Mouse (Mus musculus) heart, adult 2 months (tissue): ENCODE results near the gene 3110082I17Rik. TPM values are rescaled to one million over a fixed set of nuclear protein-coding genes. Genes with fewer than 3 reads are reported as not detected.

Experiments
- DNase-seq, 2 experiments: peaks; one replicate each; pipeline ENCODE4 v3.0.0; 2021
- H3K27ac ChIP-seq: fragments of 200-600 bp; 2 replicates; pipeline ENCODE4 v1.8.1; 2022
- H3K27me3 ChIP-seq: fragments of 200-500 bp; 2 replicates; pipeline ENCODE4 v1.6.1; 2012; ENCODE audit warnings: mild to moderate bottlenecking, low read length, inconsistent platforms, mixed read lengths; ENCODE audit not compliant: control insufficient read depth, insufficient read depth
- H3K36me3 ChIP-seq: fragments of 200-500 bp; 2 replicates; pipeline ENCODE4 v1.6.1; 2012; ENCODE audit warnings: low read length, inconsistent platforms; ENCODE audit not compliant: control insufficient read depth, insufficient read depth
- H3K4me1 ChIP-seq: fragments of 200-500 bp; 2 replicates; pipeline ENCODE4 v1.6.1; 2011; ENCODE audit warnings: low read length; ENCODE audit not compliant: control insufficient read depth, insufficient read depth
- H3K4me3 ChIP-seq: fragments of 200-600 bp; 2 replicates; pipeline ENCODE4 v1.8.1; 2022
- H3K79me2 ChIP-seq: fragments of 200-500 bp; replicated peaks from 2 replicates; pipeline ENCODE4 v1.6.1; 2012; ENCODE audit warnings: mild to moderate bottlenecking, inconsistent platforms, low read length, moderate library complexity, mixed read lengths; ENCODE audit not compliant: control insufficient read depth, insufficient read depth
- H3K9ac ChIP-seq: fragments of 200-500 bp; 2 replicates; pipeline ENCODE4 v1.6.1; 2012; ENCODE audit warnings: low read depth, mild to moderate bottlenecking, control low read depth, inconsistent platforms, low read length, mixed read lengths
- CTCF ChIP-seq: fragments of 200-600 bp; IDR thresholded peaks from 2 replicates; pipeline ENCODE4 v1.8.1; 2022; ENCODE audit warnings: antibody characterized with exemption, mild to moderate bottlenecking, moderate library complexity
- EP300 ChIP-seq: fragments of 200-500 bp; IDR thresholded peaks from 2 replicates; pipeline ENCODE4 v1.6.1; 2011; ENCODE audit warnings: low read depth, low read length, control low read depth; ENCODE audit not compliant: insufficient read depth
- POLR2A ChIP-seq: fragments of 200-500 bp; IDR thresholded peaks from 2 replicates; pipeline ENCODE4 v1.6.1; 2011; ENCODE audit warnings: mild to moderate bottlenecking, low read depth, low read length, control low read depth; ENCODE audit not compliant: insufficient read depth
- WGBS: fragments of 180-500 bp; shearing (Covaris S2); methylation state at CpG from one replicate; pipeline ENCODE4 v1.1.7; 2018; 5-methylcytosine and 5-hydroxymethylcytosine counted together
- intact Hi-C: fragments of 180-260 bp; cut with DNase I; formaldehyde crosslinking; loops from one replicate; pipeline ENCODE4 v1.15.1; 2025
- polyA plus RNA-seq: library from polyadenylated mRNA; depleted of rRNA; stranded (reverse); fragments of >200 nt; gene quantifications from 2 replicates; pipeline ENCODE4 v1.2.3, GENCODE M21; 2012
- total RNA-seq, 2 experiments: library from RNA; stranded (reverse); gene quantifications; 2 replicates each; pipeline ENCODE4 v1.2.3; 2021

Gene 3110082I17Rik
- total and polyA plus RNA-seq, 3 experiments, result 4.9 to 5.7 (median 5.6) TPM

GRCm38 (mm10) chr5:139449926-139450325 lies 10.4 kb downstream of the 3110082I17Rik start:
- H3K4me1 ChIP-seq, result no peaks in the 10 kb centered on the region
- DNase-seq, result no peak
- no peaks in the 10 kb centered on the region for H3K79me2 ChIP-seq
- H3K27ac ChIP-seq, result no peak overlapping the region
- H3K9ac ChIP-seq, result no peak overlapping the region
- no peaks in the 10 kb centered on the region for H3K27me3 ChIP-seq
- TF ChIP-seq EP300, result no peak
- TF ChIP-seq POLR2A, result no peak
- TF ChIP-seq CTCF, result no peak
- intact Hi-C loops, result no loop called here
- 56% methylated on average over 4 of the region's 4 CpGs for WGBS
- no peak overlapping the region for H3K4me3 ChIP-seq
- no peaks in the 10 kb centered on the region for H3K36me3 ChIP-seq

- Histone ChIP-seq H3K9ac (no peak overlapping the region), H3K36me3 (no peaks in the 10 kb centered on the region), H3K4me1 (no peaks in the 10 kb centered on the region), H3K79me2 (no peaks in the 10 kb centered on the region), H3K4me3 (no peak overlapping the region), H3K27ac (no peak overlapping the region), H3K27me3 (no peaks in the 10 kb centered on the region)
- peak in 1 of 2 experiments; percentile 49 for DNase-seq
- intact Hi-C loops, result no loop called here
- TF ChIP-seq EP300 (no peak), POLR2A (no peak), CTCF (no peak)
- WGBS, result 36% methylated on average over 5 of the region's 5 CpGs
These were observed 11.1 kb downstream of the 3110082I17Rik start for GRCm38 (mm10) chr5:139449161-139449791.

DNA sequence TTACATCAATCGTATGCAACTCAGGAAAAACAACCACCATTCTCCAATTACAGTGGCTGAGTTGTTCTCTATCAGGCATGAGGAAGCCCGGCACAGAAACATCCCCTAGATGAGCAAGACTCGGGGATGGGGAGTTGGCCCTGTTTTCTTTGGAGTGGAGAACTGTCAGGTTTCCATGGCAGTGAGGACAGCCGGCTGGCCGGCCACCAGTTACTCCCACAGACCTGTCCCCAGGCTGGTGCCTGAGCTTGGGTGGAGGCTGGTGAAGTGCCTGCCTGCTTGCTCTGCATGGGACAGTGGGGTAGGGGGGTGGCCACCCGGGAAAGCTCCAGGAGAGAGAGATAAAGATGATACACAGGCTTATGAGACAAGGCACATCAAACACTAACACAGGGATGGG lies 12.3 kb downstream of the 3110082I17Rik start:
- no peaks in the 10 kb centered on the region for H3K79me2 ChIP-seq
- TF ChIP-seq CTCF (no peak), POLR2A (no peak), EP300 (no peak)
- WGBS, result 57% methylated on average over 6 of the region's 6 CpGs
- intact Hi-C loops, result no loop called here
- H3K27me3 ChIP-seq, result no peaks in the 10 kb centered on the region
- no peak overlapping the region for H3K4me3 ChIP-seq
- no peaks in the 10 kb centered on the region for H3K36me3 ChIP-seq
- H3K9ac ChIP-seq, result no peak overlapping the region
- H3K4me1 ChIP-seq, result no peaks in the 10 kb centered on the region
- H3K27ac ChIP-seq, result no peak overlapping the region
- no peak for DNase-seq

- Histone ChIP-seq H3K79me2 (no peaks in the 10 kb centered on the region), H3K27ac (no peak overlapping the region), H3K4me1 (0 out of 2 replicates have a peak, but pooled peaks cover 3% of the 10 kb centered on the region), H3K36me3 (no peaks in the 10 kb centered on the region), H3K27me3 (no peaks in the 10 kb centered on the region), H3K9ac (no peak overlapping the region), H3K4me3 (no peak overlapping the region)
- intact Hi-C loops, result no loop called here
- no peak for TF ChIP-seq EP300
- peak; percentile 54 for TF ChIP-seq CTCF
- no peak for DNase-seq
- 77% methylated on average over 8 of the region's 8 CpGs for WGBS
These were observed 15.1 kb downstream of the 3110082I17Rik start for GRCm38 (mm10) chr5:139445258-139445657.

GRCm38 (mm10) chr5:139442962-139443361 lies 17.4 kb downstream of the 3110082I17Rik start:
- Histone ChIP-seq H3K27ac (no peak overlapping the region), H3K36me3 (no peaks in the 10 kb centered on the region), H3K27me3 (no peaks in the 10 kb centered on the region), H3K79me2 (no peaks in the 10 kb centered on the region), H3K4me3 (no peak overlapping the region), H3K9ac (no peak overlapping the region), H3K4me1 (0 out of 2 replicates have a peak, but pooled peaks cover 3% of the 10 kb centered on the region)
- DNase-seq, result no peak
- intact Hi-C loops, result no loop called here
- no peak for TF ChIP-seq POLR2A
- no peak for TF ChIP-seq CTCF
- TF ChIP-seq EP300, result no peak
- WGBS, result 76% methylated on average over 4 of the region's 4 CpGs

GRCm38 (mm10) chr5:139442428-139442827 lies 17.9 kb downstream of the 3110082I17Rik start:
- Histone ChIP-seq H3K4me3 (no peak overlapping the region), H3K36me3 (no peaks in the 10 kb centered on the region), H3K27ac (no peak overlapping the region), H3K4me1 (0 out of 2 replicates have a peak, but pooled peaks cover 3% of the 10 kb centered on the region), H3K79me2 (no peaks in the 10 kb centered on the region), H3K9ac (no peak overlapping the region), H3K27me3 (no peaks in the 10 kb centered on the region)
- 43% methylated on average over 12 of the region's 12 CpGs for WGBS
- intact Hi-C loops, result no loop called here
- no peak for DNase-seq
- TF ChIP-seq EP300, result no peak
- no peak for TF ChIP-seq POLR2A
- no peak for TF ChIP-seq CTCF
